Mouse (Mus musculus) myocyte (in vitro differentiated cells): ENCODE measurements at regions not wholly inside any gene's neighbourhood (a gene's known extent, or its start where the extent isn't known, plus 50 kb on each side); places are given as distances from the start of the nearest gene placed in this dataset.

ENCODE experiments used
- H3K27me3 ChIP-seq: one replicate; pipeline ENCODE4 v1.6.1; 2011; ENCODE audit not compliant: control insufficient read depth, insufficient read depth, insufficient read length
- H3K36me3 ChIP-seq: one replicate; pipeline ENCODE4 v1.6.1; 2011; ENCODE audit not compliant: control insufficient read depth, insufficient read depth
- H3K4me2 ChIP-seq: one replicate; pipeline ENCODE4 v1.6.1; 2011; ENCODE audit warnings: low read depth, control low read depth
- H3K4me3 ChIP-seq: one replicate; pipeline ENCODE4 v1.5.1; 2011; ENCODE audit warnings: mild to moderate bottlenecking, control low read depth, moderate library complexity
- H3K79me2 ChIP-seq: one replicate; pipeline ENCODE4 v1.6.1; 2011; ENCODE audit not compliant: control insufficient read depth, insufficient read depth
- H3ac ChIP-seq: one replicate; pipeline ENCODE4 v1.6.1; 2011; ENCODE audit not compliant: control insufficient read depth, insufficient read length
- CEBPB ChIP-seq: IDR thresholded peaks from 2 replicates; pipeline ENCODE4 v1.6.1; 2011; ENCODE audit warnings: mild to moderate bottlenecking, moderate library complexity; ENCODE audit not compliant: poor library complexity, insufficient read depth, severe bottlenecking
- E2F4 ChIP-seq: IDR thresholded peaks from one replicate; pipeline ENCODE4 v1.6.1; 2011; ENCODE audit warnings: mild to moderate bottlenecking, control low read depth, moderate library complexity; ENCODE audit not compliant: insufficient read depth
- MAX ChIP-seq: IDR thresholded peaks from one replicate; pipeline ENCODE4 v1.6.1; 2011; ENCODE audit warnings: low read depth, mild to moderate bottlenecking, control low read depth
- MYOD1 ChIP-seq, 3 experiments: IDR thresholded peaks; one replicate each; pipeline ENCODE4 v1.6.1; 2011; ENCODE audit warnings: control low read depth in 2 of 3, low read depth in 2 of 3, mild to moderate bottlenecking in 2 of 3, moderate library complexity in 1 of 3; ENCODE audit not compliant: insufficient read length in 2 of 3, control insufficient read depth in 1 of 3
- MYOG ChIP-seq, 3 experiments: IDR thresholded peaks; one replicate each; pipeline ENCODE4 v1.6.1; 2011; ENCODE audit warnings: control low read depth in 2 of 3, low read depth in 2 of 3, mild to moderate bottlenecking in 2 of 3; ENCODE audit not compliant: insufficient read length in 2 of 3, control insufficient read depth in 1 of 3, insufficient read depth in 1 of 3
- POLR2A ChIP-seq: IDR thresholded peaks from one replicate; pipeline ENCODE4 v1.6.1; 2011; ENCODE audit warnings: low read depth, mild to moderate bottlenecking, control low read depth, moderate library complexity; ENCODE audit not compliant: insufficient read length
- POLR2AphosphoS2 ChIP-seq: IDR thresholded peaks from one replicate; pipeline ENCODE4 v1.6.1; 2011; ENCODE audit warnings: low read depth, control low read depth; ENCODE audit not compliant: insufficient read length
- REST ChIP-seq: IDR thresholded peaks from one replicate; pipeline ENCODE4 v1.6.1; 2011; ENCODE audit warnings: mild to moderate bottlenecking, control low read depth, moderate library complexity; ENCODE audit not compliant: insufficient read depth, insufficient read length
- SRF ChIP-seq: IDR thresholded peaks from one replicate; pipeline ENCODE4 v1.6.1; 2011; ENCODE audit warnings: low read depth; ENCODE audit not compliant: control insufficient read depth, insufficient read length
- TCF12 ChIP-seq: IDR thresholded peaks from one replicate; pipeline ENCODE4 v1.6.1; 2011; ENCODE audit warnings: mild to moderate bottlenecking, control low read depth; ENCODE audit not compliant: poor library complexity, insufficient read depth, severe bottlenecking
- TCF3 ChIP-seq: IDR thresholded peaks from one replicate; pipeline ENCODE4 v1.6.1; 2011; ENCODE audit warnings: low read depth, control low read depth; ENCODE audit not compliant: insufficient read length
- USF1 ChIP-seq: IDR thresholded peaks from one replicate; pipeline ENCODE4 v1.6.1; 2011; ENCODE audit warnings: low read depth, mild to moderate bottlenecking, control low read depth, moderate library complexity

DNA sequence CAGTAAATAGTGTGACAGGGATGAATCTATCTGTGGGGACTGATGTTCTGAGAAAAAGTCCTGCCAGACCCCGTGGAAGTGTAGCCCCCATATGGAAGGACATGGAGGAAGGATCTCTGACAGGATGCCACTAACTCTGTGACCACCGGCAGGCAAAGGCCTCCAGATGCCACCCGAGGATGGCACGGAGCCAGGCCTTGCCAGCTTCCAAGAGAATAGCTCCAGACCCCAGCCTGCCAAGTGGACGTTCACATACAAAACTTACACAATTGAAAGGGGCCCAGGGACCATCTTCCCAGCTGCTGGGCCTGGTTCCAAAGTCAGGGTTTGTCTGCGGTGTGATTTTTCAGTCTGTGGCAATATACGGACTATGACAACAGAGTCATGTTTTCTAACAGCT is 161.1 kb downstream of the Cbln1 start:
- H3K4me2 ChIP-seq = no peak overlapping the region
- no peaks in the 10 kb centered on the region for H3K79me2 ChIP-seq
- no peaks in the 10 kb centered on the region for H3K36me3 ChIP-seq
- H3K27me3 ChIP-seq = no peaks in the 10 kb centered on the region
- H3K4me3 ChIP-seq = no peak overlapping the region
- TF ChIP-seq MYOD1 (IDR thresholded peaks at IDR 0.05; ENCODE audit: control insufficient read depth in 1 of 3, insufficient read length in 2 of 3, low read depth in 2 of 3) (no peak), REST (no peak), E2F4 (no peak), TCF3 (no peak), TCF12 (no peak), MYOG (IDR thresholded peaks at IDR 0.05; ENCODE audit: control insufficient read depth in 1 of 3, insufficient read depth in 1 of 3, insufficient read length in 2 of 3, low read depth in 2 of 3) (no peak), CEBPB (no peak), POLR2A (no peak), USF1 (no peak), POLR2AphosphoS2 (no peak), MAX (no peak), SRF (no peak)
- H3ac ChIP-seq = no peak overlapping the region

DNA sequence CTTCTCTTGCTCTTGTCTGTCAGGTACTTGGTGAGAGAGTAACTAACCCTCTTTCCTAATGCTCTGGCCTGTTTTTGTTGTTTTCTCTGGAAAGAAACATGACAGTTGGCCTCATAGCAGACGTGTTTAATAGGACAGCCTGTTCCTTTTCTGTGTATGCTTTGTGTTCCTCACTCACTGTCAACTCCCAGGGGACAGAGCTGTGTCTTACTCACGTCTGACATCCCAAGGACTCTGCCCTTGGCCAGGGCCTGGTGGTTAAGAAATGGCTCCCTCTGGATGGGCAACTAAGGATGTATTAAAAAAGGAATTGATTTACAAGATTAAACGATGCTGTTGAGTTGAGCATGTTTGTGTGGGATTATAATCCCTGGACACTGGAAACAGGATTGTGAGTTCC is 164.1 kb downstream of the Cbln1 start:
- TF ChIP-seq POLR2A (no peak), CEBPB (no peak), MAX (no peak), USF1 (no peak), POLR2AphosphoS2 (no peak), MYOG (IDR thresholded peaks at IDR 0.05; ENCODE audit: control insufficient read depth in 1 of 3, insufficient read depth in 1 of 3, insufficient read length in 2 of 3, low read depth in 2 of 3) (no peak), TCF3 (no peak), MYOD1 (IDR thresholded peaks at IDR 0.05; ENCODE audit: control insufficient read depth in 1 of 3, insufficient read length in 2 of 3, low read depth in 2 of 3) (no peak)
- Histone ChIP-seq H3K36me3 (no peaks in the 10 kb centered on the region), H3K4me3 (no peak overlapping the region), H3K27me3 (no peaks in the 10 kb centered on the region), H3ac (no peak overlapping the region), H3K4me2 (no peak overlapping the region), H3K79me2 (no peaks in the 10 kb centered on the region)

DNA sequence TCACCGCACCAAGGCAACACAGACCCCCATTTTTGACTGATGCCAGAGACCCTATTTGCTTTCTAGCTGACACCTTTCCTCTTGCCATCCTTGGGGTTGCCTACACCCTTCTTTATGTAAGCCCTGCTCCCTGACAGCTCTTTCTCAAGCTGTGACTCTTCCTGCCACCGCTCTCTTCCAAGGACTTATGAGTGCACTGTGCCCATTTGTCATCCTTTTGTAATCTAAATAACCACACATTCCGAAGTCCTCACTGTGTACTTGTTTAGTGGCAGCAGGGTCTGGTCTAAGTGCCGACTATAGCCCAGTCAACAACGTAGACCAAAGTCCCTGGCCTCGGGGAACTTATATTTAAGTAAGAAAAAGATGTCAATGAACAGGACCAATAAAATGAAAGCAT is 167.4 kb downstream of the Cbln1 start:
- Histone ChIP-seq H3K4me2 (no peak overlapping the region), H3K4me3 (no peak overlapping the region), H3ac (no peak overlapping the region), H3K27me3 (no peaks in the 10 kb centered on the region), H3K79me2 (no peaks in the 10 kb centered on the region), H3K36me3 (no peaks in the 10 kb centered on the region)
- TF ChIP-seq MAX (no peak), USF1 (no peak), MYOD1 (IDR thresholded peaks at IDR 0.05; ENCODE audit: control insufficient read depth in 1 of 3, insufficient read length in 2 of 3, low read depth in 2 of 3) (no peak), REST (no peak), POLR2AphosphoS2 (no peak), E2F4 (no peak), TCF3 (no peak), POLR2A (no peak), TCF12 (no peak)

DNA sequence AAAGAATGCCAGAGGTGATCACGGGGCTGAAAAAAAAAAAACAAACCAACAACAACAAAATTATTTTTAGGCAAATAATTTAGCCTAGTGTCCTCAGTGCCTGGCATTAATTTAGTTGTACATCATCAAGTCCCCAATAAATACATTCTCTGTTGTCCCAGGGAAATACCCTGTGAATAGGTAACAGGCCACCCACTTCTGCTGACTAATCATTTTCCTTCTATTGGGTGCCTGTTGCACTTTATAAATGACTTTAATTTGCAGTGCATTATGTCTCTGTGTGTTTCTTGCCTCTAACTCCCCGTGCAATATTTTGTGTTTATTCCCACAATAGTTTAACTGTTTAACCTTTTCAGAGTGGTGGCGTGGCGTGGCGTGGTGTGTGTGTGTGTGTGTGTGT is 168.9 kb downstream of the Cbln1 start:
- Histone ChIP-seq H3K4me3 (no peak overlapping the region), H3K4me2 (no peak overlapping the region), H3ac (no peak overlapping the region), H3K79me2 (no peaks in the 10 kb centered on the region), H3K27me3 (no peaks in the 10 kb centered on the region), H3K36me3 (no peaks in the 10 kb centered on the region)
- TF ChIP-seq E2F4 (no peak), MYOG (IDR thresholded peaks at IDR 0.05; ENCODE audit: control insufficient read depth in 1 of 3, insufficient read depth in 1 of 3, insufficient read length in 2 of 3, low read depth in 2 of 3) (no peak), USF1 (no peak), SRF (no peak)

DNA sequence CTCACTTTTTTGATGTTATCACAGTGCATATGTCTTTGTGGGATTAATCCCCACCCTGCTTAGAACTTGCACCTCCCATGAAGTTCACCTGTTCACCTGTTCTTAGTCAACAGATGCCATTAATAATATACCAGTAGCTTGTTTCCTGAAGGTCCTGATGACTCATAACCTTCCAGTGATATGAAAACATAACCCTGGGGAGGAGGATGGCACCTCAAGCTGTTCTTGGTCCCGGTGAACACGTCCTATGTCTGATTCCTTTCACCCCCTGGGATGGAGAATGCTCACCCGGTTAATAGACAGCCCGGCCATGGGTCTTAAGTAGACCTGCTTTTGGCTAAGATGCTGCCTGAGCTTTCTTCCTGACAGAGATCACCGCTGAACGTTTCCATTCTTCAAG is 174.6 kb downstream of the Cbln1 start:
- Histone ChIP-seq H3K79me2 (no peaks in the 10 kb centered on the region), H3K4me2 (no peak overlapping the region), H3K4me3 (no peak overlapping the region), H3K27me3 (no peaks in the 10 kb centered on the region), H3ac (no peak overlapping the region), H3K36me3 (no peaks in the 10 kb centered on the region)
- TF ChIP-seq MAX (no peak), POLR2A (no peak), USF1 (no peak), TCF3 (no peak), POLR2AphosphoS2 (no peak), MYOD1 (IDR thresholded peaks at IDR 0.05; ENCODE audit: control insufficient read depth in 1 of 3, insufficient read length in 2 of 3, low read depth in 2 of 3) (no peak), E2F4 (no peak), REST (no peak), MYOG (IDR thresholded peaks at IDR 0.05; ENCODE audit: control insufficient read depth in 1 of 3, insufficient read depth in 1 of 3, insufficient read length in 2 of 3, low read depth in 2 of 3) (no peak)
